In the genomic region with DNA sequence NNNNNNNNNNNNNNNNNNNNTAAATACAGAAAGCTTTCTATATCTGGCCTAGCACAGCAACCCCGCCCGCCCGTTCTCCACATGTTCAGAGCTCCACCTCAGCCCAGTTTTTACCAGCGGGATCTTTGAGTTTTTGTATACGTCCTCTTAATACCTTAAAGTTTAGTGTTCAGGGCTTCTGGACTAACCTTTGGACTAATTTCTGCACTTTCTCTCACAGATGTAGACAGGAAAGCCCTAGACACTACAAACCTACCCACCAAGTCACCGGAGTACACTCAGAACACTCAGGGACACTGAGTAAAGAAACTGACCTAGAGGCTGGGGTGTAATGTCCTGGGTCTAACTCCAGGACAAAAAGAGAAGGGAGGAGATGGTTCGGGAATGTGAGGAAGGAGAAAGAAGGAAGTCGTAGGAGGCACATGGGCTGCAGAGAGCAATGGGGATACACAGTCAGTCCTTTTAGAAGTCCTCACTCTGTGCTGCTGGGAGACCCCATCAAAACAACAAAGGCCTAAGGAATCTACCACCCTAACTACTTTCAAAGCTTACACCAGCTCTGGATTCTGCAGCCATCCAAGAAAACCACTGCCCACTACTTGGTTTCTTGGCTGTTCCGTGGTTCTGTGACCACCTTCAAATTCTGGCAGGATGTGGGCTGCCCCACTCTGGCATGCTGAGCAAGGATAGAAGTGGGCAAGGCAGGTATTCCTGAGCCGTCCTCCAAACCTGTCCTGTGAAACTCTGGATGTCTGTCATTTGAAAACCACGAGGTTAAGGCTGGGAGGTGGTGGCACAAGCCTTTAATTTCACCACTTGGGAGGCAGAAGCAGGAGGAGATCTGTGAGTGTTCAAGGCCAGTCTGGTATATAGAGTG, we compare ENCODE assay signal across 8 mouse cellular contexts. TPM values are rescaled to one million over a fixed set of nuclear protein-coding genes. Genes with fewer than 3 reads are reported as not detected.
DNase-seq lines count a peak whose midpoint lies in the region; ATAC-seq and TF ChIP-seq lines count a peak whose summit lies in the region.

No protein-coding gene starts in this region.

- ATAC-seq in forebrain, embryonic 11.5 days (replicated peaks; ENCODE audit: low FRiP score) = no peak
- ATAC-seq in forebrain, embryonic 15.5 days (replicated peaks) = no peak
- no peak for ATAC-seq in lung, postnatal 0 days
- ATAC-seq in intestine, embryonic 15.5 days = no peak
- no peak for ATAC-seq in inflammation-experienced regulatory T-cells, adult 6 months

- 81% methylated on average over 11 of the region's 11 CpGs for WGBS in forebrain, embryonic 11.5 days
- 83% methylated on average over 11 of the region's 11 CpGs for WGBS in forebrain, embryonic 15.5 days
- 48% methylated on average over 11 of the region's 11 CpGs for WGBS in lung, postnatal 0 days
- 70% methylated on average over 11 of the region's 11 CpGs for WGBS in intestine, embryonic 15.5 days
- 57% methylated on average over 11 of the region's 11 CpGs for WGBS in small intestine, adult 2 months

- H3K4me3 ChIP-seq in forebrain, embryonic 11.5 days (ENCODE audit: low read depth, low read length) = no peak overlapping the region
- no peak overlapping the region for H3K4me3 ChIP-seq in forebrain, embryonic 15.5 days
- no peak overlapping the region; the same call in 1 of the 2 replicates for H3K4me3 ChIP-seq in lung, postnatal 0 days (ENCODE audit: low read depth, low read length)
- H3K4me3 ChIP-seq in intestine, embryonic 15.5 days (replicated peaks) = no peak overlapping the region
- no peak overlapping the region for H3K4me3 ChIP-seq in small intestine, adult 2 months (ENCODE audit: low read depth, low read length)

- no peaks in the 10 kb centered on the region for H3K27me3 ChIP-seq in forebrain, embryonic 11.5 days (ENCODE audit: control insufficient read depth, insufficient read depth, low read length)
- no peaks in the 10 kb centered on the region for H3K27me3 ChIP-seq in forebrain, embryonic 15.5 days
- H3K27me3 ChIP-seq in lung, postnatal 0 days (replicated peaks; ENCODE audit: insufficient read depth, low read length) = no peaks in the 10 kb centered on the region
- no peaks in the 10 kb centered on the region for H3K27me3 ChIP-seq in intestine, embryonic 15.5 days (replicated peaks)
- H3K27me3 ChIP-seq in small intestine, adult 2 months (ENCODE audit: control insufficient read depth, insufficient read depth, low read length) = no peaks in the 10 kb centered on the region

- TF ChIP-seq CTCF in lung, postnatal 0 days (IDR thresholded peaks at IDR 0.05) = no peak
- no peak for TF ChIP-seq CTCF in small intestine, adult 2 months (IDR thresholded peaks at IDR 0.05; ENCODE audit: extremely low read depth, insufficient read length, insufficient replicate concordance, low read depth, low read length)

- no peak overlapping the region for H3K4me2 ChIP-seq in forebrain, embryonic 11.5 days (ENCODE audit: low read depth, low read length, severe bottlenecking)
- H3K4me2 ChIP-seq in forebrain, embryonic 15.5 days (replicated peaks) = no peak overlapping the region
- peak overlapping the region; percentile 59; the same call in 1 of the 2 replicates for H3K4me2 ChIP-seq in lung, postnatal 0 days (replicated peaks; ENCODE audit: low read depth, low read length)
- H3K4me2 ChIP-seq in intestine, embryonic 15.5 days (replicated peaks) = peak overlapping the region; percentile 88; the same call in 1 of the 2 replicates

- H3K4me1 ChIP-seq in forebrain, embryonic 11.5 days (replicated peaks; ENCODE audit: control insufficient read depth, insufficient read depth, low read length) = peaks cover 9% of the 10 kb centered on the region
- H3K4me1 ChIP-seq in forebrain, embryonic 15.5 days = peaks cover 12% of the 10 kb centered on the region
- H3K4me1 ChIP-seq in lung, postnatal 0 days (ENCODE audit: insufficient read depth, low read depth, low read length) = peaks cover 30% of the 10 kb centered on the region
- H3K4me1 ChIP-seq in intestine, embryonic 15.5 days (replicated peaks) = peaks cover 58% of the 10 kb centered on the region
- peaks cover 62% of the 10 kb centered on the region for H3K4me1 ChIP-seq in small intestine, adult 2 months (ENCODE audit: control insufficient read depth, insufficient read depth, insufficient read length, low read length)

- no peak for DNase-seq in forebrain, embryonic 11.5 days (ENCODE audit: low spot score)
- peak; percentile 28 for DNase-seq in lung, postnatal 0 days (ENCODE audit: low spot score)
- no peak for DNase-seq in lung, postnatal 14 days
- no peak for DNase-seq in adipocyte (ENCODE audit: low spot score)

- TF ChIP-seq EP300 in lung, postnatal 0 days (IDR thresholded peaks at IDR 0.05) = no peak

- peak overlapping the region; percentile 16; the same call in 1 of the 2 replicates for H3K9ac ChIP-seq in forebrain, embryonic 11.5 days (ENCODE audit: low read length)
- no peak overlapping the region for H3K9ac ChIP-seq in forebrain, embryonic 15.5 days (replicated peaks)
- no peak overlapping the region; the same call in 1 of the 2 replicates for H3K9ac ChIP-seq in lung, postnatal 0 days (replicated peaks; ENCODE audit: low read depth)
- no peak overlapping the region for H3K9ac ChIP-seq in intestine, embryonic 15.5 days

- no peak for TF ChIP-seq POLR2A in small intestine, adult 2 months (IDR thresholded peaks at IDR 0.05; ENCODE audit: low read depth, low read length)

- no peaks in the 10 kb centered on the region for H3K9me3 ChIP-seq in forebrain, embryonic 11.5 days (ENCODE audit: control insufficient read depth, low read length)
- H3K9me3 ChIP-seq in forebrain, embryonic 15.5 days = no peaks in the 10 kb centered on the region
- H3K9me3 ChIP-seq in lung, postnatal 0 days (ENCODE audit: low read length) = no peaks in the 10 kb centered on the region
- H3K9me3 ChIP-seq in intestine, embryonic 15.5 days = no peaks in the 10 kb centered on the region

- H3K27ac ChIP-seq in forebrain, embryonic 11.5 days (ENCODE audit: low read depth, low read length) = no peak overlapping the region
- no peak overlapping the region for H3K27ac ChIP-seq in forebrain, embryonic 15.5 days (replicated peaks)
- peak overlapping the region; percentile 94 for H3K27ac ChIP-seq in lung, postnatal 0 days (ENCODE audit: low read length)
- H3K27ac ChIP-seq in intestine, embryonic 15.5 days = peak overlapping the region; percentile 61
- H3K27ac ChIP-seq in small intestine, adult 2 months (ENCODE audit: insufficient read depth, low read depth, low read length) = peak overlapping the region; percentile 82

- H3K36me3 ChIP-seq in forebrain, embryonic 11.5 days (ENCODE audit: control insufficient read depth, insufficient read depth, low read length) = no peaks in the 10 kb centered on the region
- H3K36me3 ChIP-seq in forebrain, embryonic 15.5 days = no peaks in the 10 kb centered on the region
- H3K36me3 ChIP-seq in lung, postnatal 0 days (ENCODE audit: insufficient read depth, low read length) = no peaks in the 10 kb centered on the region
- no peaks in the 10 kb centered on the region for H3K36me3 ChIP-seq in intestine, embryonic 15.5 days
- peaks cover 3% of the 10 kb centered on the region; the same call in 1 of the 2 replicates for H3K36me3 ChIP-seq in small intestine, adult 2 months (ENCODE audit: control insufficient read depth, insufficient read depth, low read length)

RNA-seq across cellular contexts. Expression of gene Lmna, which starts 15.8 kb away (rescaled TPM):
- polyA plus RNA-seq in forebrain, embryonic 11.5 days (2014; fragmentation: Nextera tagmentation; extraction: Ambion mirVana) = 19.4 and 20.4 TPM in 2 replicates
- 23.4 and 27.5 TPM in 2 replicates for polyA plus RNA-seq in forebrain, embryonic 15.5 days (2015; fragmentation: Nextera tagmentation; extraction: Ambion mirVana)
- 185 and 216 TPM in 2 replicates for polyA plus RNA-seq in lung, postnatal 0 days (2015; fragmentation: Nextera tagmentation; extraction: Ambion mirVana)
- 120 TPM in 2 replicates for polyA plus RNA-seq in intestine, embryonic 15.5 days (2015; fragmentation: Nextera tagmentation; extraction: Ambion mirVana)
- 209 and 353 TPM in 2 replicates for polyA plus RNA-seq in small intestine, adult 2 months (2012; rRNA removed)
- 1 to 10 TPM; 2.6 to 8.0 (median 4.0) TPM for polyA plus RNA-seq in inflammation-experienced regulatory T-cells, adult 6 months (2017; shearing (Covaris generic))

RNA-seq across cellular contexts. Expression of gene Sema4a, which starts 33.0 kb away (rescaled TPM):
- polyA plus RNA-seq in forebrain, embryonic 11.5 days (2014; fragmentation: Nextera tagmentation; extraction: Ambion mirVana) = 9.3 and 10.3 TPM in 2 replicates
- 16.3 and 17.7 TPM in 2 replicates for polyA plus RNA-seq in forebrain, embryonic 15.5 days (2015; fragmentation: Nextera tagmentation; extraction: Ambion mirVana)
- polyA plus RNA-seq in lung, postnatal 0 days (2015; fragmentation: Nextera tagmentation; extraction: Ambion mirVana) = 9.0 and 9.2 TPM in 2 replicates
- 30.9 and 39.2 TPM in 2 replicates for polyA plus RNA-seq in intestine, embryonic 15.5 days (2015; fragmentation: Nextera tagmentation; extraction: Ambion mirVana)
- 137 and 321 TPM in 2 replicates for polyA plus RNA-seq in small intestine, adult 2 months (2012; rRNA removed)
- polyA plus RNA-seq in inflammation-experienced regulatory T-cells, adult 6 months (2017; shearing (Covaris generic)) = 10 to 100 TPM; 24.5 to 49.0 (median 28.3) TPM

RNA-seq across cellular contexts. Expression of gene Mex3a, which starts 38.3 kb away (rescaled TPM):
- 44.4 and 46.2 TPM in 2 replicates for polyA plus RNA-seq in forebrain, embryonic 11.5 days (2014; fragmentation: Nextera tagmentation; extraction: Ambion mirVana)
- 50.6 and 55.6 TPM in 2 replicates for polyA plus RNA-seq in forebrain, embryonic 15.5 days (2015; fragmentation: Nextera tagmentation; extraction: Ambion mirVana)
- 2.6 and 3.4 TPM in 2 replicates for polyA plus RNA-seq in lung, postnatal 0 days (2015; fragmentation: Nextera tagmentation; extraction: Ambion mirVana)
- 9.6 and 11.2 TPM in 2 replicates for polyA plus RNA-seq in intestine, embryonic 15.5 days (2015; fragmentation: Nextera tagmentation; extraction: Ambion mirVana)
- polyA plus RNA-seq in small intestine, adult 2 months (2012; rRNA removed) = 0.41 and 0.60 TPM in 2 replicates
- under 1 TPM; 0.17 to 0.20 (median 0.18) TPM for polyA plus RNA-seq in inflammation-experienced regulatory T-cells, adult 6 months (2017; shearing (Covaris generic))

RNA-seq across cellular contexts. Expression of gene Rab25, which starts 54.2 kb away (rescaled TPM):
- polyA plus RNA-seq in forebrain, embryonic 11.5 days (2014; fragmentation: Nextera tagmentation; extraction: Ambion mirVana) = 0.43 and 1.1 TPM in 2 replicates
- polyA plus RNA-seq in forebrain, embryonic 15.5 days (2015; fragmentation: Nextera tagmentation; extraction: Ambion mirVana) = 0.15 and 0.28 TPM in 2 replicates
- 61.4 and 61.8 TPM in 2 replicates for polyA plus RNA-seq in lung, postnatal 0 days (2015; fragmentation: Nextera tagmentation; extraction: Ambion mirVana)
- 75.2 and 89.8 TPM in 2 replicates for polyA plus RNA-seq in intestine, embryonic 15.5 days (2015; fragmentation: Nextera tagmentation; extraction: Ambion mirVana)
- 132 and 184 TPM in 2 replicates for polyA plus RNA-seq in small intestine, adult 2 months (2012; rRNA removed)
- not detected for polyA plus RNA-seq in inflammation-experienced regulatory T-cells, adult 6 months (2017; shearing (Covaris generic))

RNA-seq across cellular contexts. Expression of gene Lamtor2, which starts 58.9 kb away (rescaled TPM):
- polyA plus RNA-seq in forebrain, embryonic 11.5 days (2014; fragmentation: Nextera tagmentation; extraction: Ambion mirVana) = 89.3 and 96.0 TPM in 2 replicates
- polyA plus RNA-seq in forebrain, embryonic 15.5 days (2015; fragmentation: Nextera tagmentation; extraction: Ambion mirVana) = 169 and 187 TPM in 2 replicates
- 138 and 143 TPM in 2 replicates for polyA plus RNA-seq in lung, postnatal 0 days (2015; fragmentation: Nextera tagmentation; extraction: Ambion mirVana)
- 188 and 231 TPM in 2 replicates for polyA plus RNA-seq in intestine, embryonic 15.5 days (2015; fragmentation: Nextera tagmentation; extraction: Ambion mirVana)
- 99.8 and 167 TPM in 2 replicates for polyA plus RNA-seq in small intestine, adult 2 months (2012; rRNA removed)
- polyA plus RNA-seq in inflammation-experienced regulatory T-cells, adult 6 months (2017; shearing (Covaris generic)) = 100 to 1,000 TPM; 149 to 189 (median 187) TPM

Comparison
In these comparisons a context has a peak if more than half of its experiments do, and no peak if none do; other contexts are left out.
1. H3K27ac ChIP-seq: peak in lung, postnatal 0 days (single experiment), intestine, embryonic 15.5 days (single experiment) and small intestine, adult 2 months (single experiment); none in forebrain, embryonic 11.5 days (single experiment) and forebrain, embryonic 15.5 days (single experiment).
2. H3K4me2 ChIP-seq: peak in lung, postnatal 0 days (single experiment) and intestine, embryonic 15.5 days (single experiment); none in forebrain, embryonic 11.5 days (single experiment) and forebrain, embryonic 15.5 days (single experiment).